Mouse (Mus musculus) forebrain, postnatal 0 days (tissue): Measurements from ENCODE around the gene Abca1. TPM values are rescaled to one million over a fixed set of nuclear protein-coding genes. Genes with fewer than 3 reads are reported as not detected.

Experiments used
- ATAC-seq: fragments of 200-750 bp; cut with Nextera tagmentation; 2 replicates; pipeline ENCODE4 v1.8.0; 2017; ENCODE audit warnings: mild to moderate bottlenecking, moderate library complexity
- DNase-seq: peaks from one replicate; pipeline ENCODE4 v3.0.0-alpha.2; 2015
- H3K27ac ChIP-seq: fragments of 300-500 bp; sonication (generic); 2 replicates; pipeline ENCODE4 v1.5.1; 2014; ENCODE audit warnings: low read depth, mild to moderate bottlenecking, antibody characterized with exemption, low read length, moderate library complexity, mixed read lengths
- H3K27me3 ChIP-seq: fragments of 300-500 bp; sonication (generic); 2 replicates; pipeline ENCODE4 v1.6.1; 2014; ENCODE audit warnings: mild to moderate bottlenecking, low read length, mixed read lengths; ENCODE audit not compliant: insufficient read depth
- H3K36me3 ChIP-seq: fragments of 300-500 bp; sonication (generic); 2 replicates; pipeline ENCODE4 v1.6.1; 2014; ENCODE audit warnings: mild to moderate bottlenecking, moderate library complexity; ENCODE audit not compliant: insufficient read depth
- H3K4me1 ChIP-seq: fragments of 300-500 bp; sonication (generic); 2 replicates; pipeline ENCODE4 v1.6.1; 2014; ENCODE audit warnings: antibody characterized with exemption; ENCODE audit not compliant: insufficient read depth
- H3K4me2 ChIP-seq: fragments of 300-500 bp; sonication (generic); 2 replicates; pipeline ENCODE4 v1.6.1; 2014; ENCODE audit warnings: low read depth, mild to moderate bottlenecking, moderate library complexity
- H3K4me3 ChIP-seq: fragments of 300-500 bp; sonication (generic); 2 replicates; pipeline ENCODE4 v1.5.1; 2014; ENCODE audit warnings: low read depth, low read length, mixed read lengths
- H3K9ac ChIP-seq: fragments of 300-500 bp; sonication (generic); 2 replicates; pipeline ENCODE4 v1.6.1; 2014; ENCODE audit warnings: mild to moderate bottlenecking
- H3K9me3 ChIP-seq: fragments of 300-500 bp; sonication (generic); 2 replicates; pipeline ENCODE4 v1.6.1; 2016; ENCODE audit warnings: low read length
- CTCF ChIP-seq: sonication (generic); IDR thresholded peaks from 2 replicates; pipeline ENCODE4 v1.5.1; 2016; ENCODE audit warnings: antibody characterized with exemption, control low read depth, low read depth
- WGBS: fragments of 180-500 bp; shearing (Covaris S2); extraction: QIAGEN DNeasy Blood & Tissue Kit; methylation state at CpG from one replicate; pipeline ENCODE4 v1.1.7; 2014; 5-methylcytosine and 5-hydroxymethylcytosine counted together
- polyA plus RNA-seq: library from polyadenylated mRNA; unstranded; fragments of >200 nt; fragmentation: Nextera tagmentation; extraction: Ambion mirVana; gene quantifications from 2 replicates; pipeline ENCODE4 v1.2.1, GENCODE M21; 2015
- total RNA-seq: library from RNA; depleted of rRNA; stranded (reverse); fragments of >200 nt; gene quantifications from 2 replicates; pipeline ENCODE4 v1.2.3, GENCODE M21; 2014

The Abca1 gene
- total and polyA plus RNA-seq, 2 experiments from 2014 or later = 6.3 to 39.2 TPM

- no peaks in the 10 kb centered on the region for H3K9me3 ChIP-seq
- DNase-seq (peak; percentile 98), ATAC-seq (peak; percentile 95)
- WGBS = under 1% methylated on average over 63 of the region's 63 CpGs
- peak within 1 kb of the TSS; percentile 87 for H3K4me3 ChIP-seq
- no peak for TF ChIP-seq CTCF
- H3K27me3 ChIP-seq = no peaks in the 10 kb centered on the region
- peak within 1 kb of the TSS; percentile 70 for H3K4me2 ChIP-seq
- H3K9ac ChIP-seq = peak within 1 kb of the TSS; percentile 77
- H3K36me3 ChIP-seq = peaks cover 9% of the 10 kb centered on the region
- H3K4me1 ChIP-seq = peaks cover 4% of the 10 kb centered on the region; the same call in 1 of the 2 replicates
- peak within 1 kb of the TSS; percentile 89 for H3K27ac ChIP-seq
Observed at GRCm38 (mm10) chr4:53011732-53012361, 147.8 kb downstream of the Abca1 start, which contains the start of gene Nipsnap3b. Gene Nipsnap3b (plus strand): TSS chr4:53011880.

GRCm38 (mm10) chr4:53009871-53010270 lies 149.8 kb downstream of the Abca1 start:
- WGBS = 93% methylated on average over 4 of the region's 4 CpGs
- Histone ChIP-seq H3K36me3 (no peaks in the 10 kb centered on the region), H3K9ac (no peak overlapping the region), H3K4me1 (peaks cover 4% of the 10 kb centered on the region; the same call in 1 of the 2 replicates), H3K27me3 (no peaks in the 10 kb centered on the region), H3K9me3 (no peaks in the 10 kb centered on the region), H3K4me2 (no peak overlapping the region), H3K4me3 (no peak overlapping the region), H3K27ac (no peak overlapping the region)
- no peak for TF ChIP-seq CTCF
- ATAC-seq = no peak
- DNase-seq = no peak

- WGBS = 79% methylated on average over 4 of the region's 4 CpGs
- H3K27ac ChIP-seq = no peak overlapping the region
- H3K4me2 ChIP-seq = no peak overlapping the region
- DNase-seq (peak; percentile 40), ATAC-seq (no peak)
- TF ChIP-seq CTCF = peak; percentile 13; the same call in 1 of the 2 replicates
- H3K9me3 ChIP-seq = no peaks in the 10 kb centered on the region
- no peaks in the 10 kb centered on the region for H3K27me3 ChIP-seq
- H3K36me3 ChIP-seq = no peaks in the 10 kb centered on the region
- no peak overlapping the region for H3K4me3 ChIP-seq
- H3K4me1 ChIP-seq = peaks cover 4% of the 10 kb centered on the region; the same call in 1 of the 2 replicates
- H3K9ac ChIP-seq = no peak overlapping the region
Observed at GRCm38 (mm10) chr4:53009183-53009582, 150.5 kb downstream of the Abca1 start.

GRCm38 (mm10) chr4:53000154-53000553 lies 159.5 kb downstream of the Abca1 start:
- Histone ChIP-seq H3K9ac (no peak overlapping the region), H3K27me3 (no peaks in the 10 kb centered on the region), H3K4me3 (no peak overlapping the region), H3K9me3 (no peaks in the 10 kb centered on the region), H3K4me2 (no peak overlapping the region), H3K4me1 (no peaks in the 10 kb centered on the region), H3K27ac (no peak overlapping the region), H3K36me3 (no peaks in the 10 kb centered on the region)
- no peak for DNase-seq
- no peak for ATAC-seq
- 87% methylated on average over 8 of the region's 8 CpGs for WGBS
- TF ChIP-seq CTCF = no peak

GRCm38 (mm10) chr4:52999449-52999848 lies 160.2 kb downstream of the Abca1 start:
- no peak for ATAC-seq

GRCm38 (mm10) chr4:52989248-52989647 lies 170.4 kb downstream of the Abca1 start, which contains the start of gene Nipsnap3a:
Gene Nipsnap3a (plus strand): TSS chr4:52989272.
- H3K4me1 ChIP-seq = no peaks in the 10 kb centered on the region
- DNase-seq = no peak
- no peaks in the 10 kb centered on the region for H3K36me3 ChIP-seq
- WGBS = 24% methylated on average over 12 of the region's 12 CpGs
- no peaks in the 10 kb centered on the region for H3K9me3 ChIP-seq
- H3K27me3 ChIP-seq = no peaks in the 10 kb centered on the region
- ATAC-seq = peak; percentile 43
- no peak within 1 kb of the TSS for H3K9ac ChIP-seq
- no peak for TF ChIP-seq CTCF
- H3K4me2 ChIP-seq = no peak within 1 kb of the TSS
- H3K4me3 ChIP-seq = no peak within 1 kb of the TSS
- H3K27ac ChIP-seq = no peak within 1 kb of the TSS

More at GRCm38 (mm10) chr4:52999449-52999848, 160.2 kb downstream of the Abca1 start:
- TF ChIP-seq CTCF = no peak
- no peaks in the 10 kb centered on the region for H3K9me3 ChIP-seq
- H3K9ac ChIP-seq = no peak overlapping the region
- WGBS = 89% methylated on average over 6 of the region's 6 CpGs
- H3K36me3 ChIP-seq = no peaks in the 10 kb centered on the region
- H3K4me1 ChIP-seq = no peaks in the 10 kb centered on the region
- no peak for DNase-seq
- no peak overlapping the region for H3K27ac ChIP-seq
- no peak overlapping the region for H3K4me3 ChIP-seq
- no peak overlapping the region for H3K4me2 ChIP-seq
- no peaks in the 10 kb centered on the region for H3K27me3 ChIP-seq

- WGBS = 75% methylated on average over 2 of the region's 2 CpGs
- DNase-seq = peak; percentile 13
- H3K27ac ChIP-seq = no peak overlapping the region
Observed at GRCm38 (mm10) chr4:52986266-52986665, 173.4 kb downstream of the Abca1 start.

More at GRCm38 (mm10) chr4:52986266-52986665, 173.4 kb downstream of the Abca1 start:
- H3K9me3 ChIP-seq = no peaks in the 10 kb centered on the region
- no peak overlapping the region for H3K9ac ChIP-seq
- H3K27me3 ChIP-seq = no peaks in the 10 kb centered on the region
- H3K36me3 ChIP-seq = no peaks in the 10 kb centered on the region
- no peak for ATAC-seq
- H3K4me3 ChIP-seq = no peak overlapping the region
- no peak overlapping the region for H3K4me2 ChIP-seq
- no peak for TF ChIP-seq CTCF
- no peaks in the 10 kb centered on the region for H3K4me1 ChIP-seq
